Mouse (Mus musculus) midbrain, postnatal 0 days (tissue): ENCODE results near the gene Olfr648. TPM values are rescaled to one million over a fixed set of nuclear protein-coding genes. Genes with fewer than 3 reads are reported as not detected.

Source experiments
- ATAC-seq: fragments of 200-750 bp; cut with Nextera tagmentation; 2 replicates; pipeline ENCODE4 v1.8.0; 2017; ENCODE audit warnings: moderate number of reproducible peaks, mild to moderate bottlenecking, moderate TSS enrichment, moderate library complexity; ENCODE audit not compliant: low FRiP score
- DNase-seq: peaks from one replicate; pipeline ENCODE4 v3.0.0-alpha.2; 2015; ENCODE audit warnings: low spot score
- H3K27ac ChIP-seq: fragments of 300-500 bp; sonication (generic); 2 replicates; pipeline ENCODE4 v1.5.1; 2014; ENCODE audit warnings: low read depth, mild to moderate bottlenecking, low read length, mixed read lengths
- H3K27me3 ChIP-seq: fragments of 300-500 bp; sonication (generic); 2 replicates; pipeline ENCODE4 v1.6.1; 2014; ENCODE audit warnings: low read length, control low read depth, mixed read lengths; ENCODE audit not compliant: insufficient read depth
- H3K36me3 ChIP-seq: fragments of 300-500 bp; sonication (generic); 2 replicates; pipeline ENCODE4 v1.6.1; 2014; ENCODE audit warnings: low read length, control low read depth, mixed read lengths; ENCODE audit not compliant: insufficient read depth
- H3K4me1 ChIP-seq: fragments of 300-500 bp; sonication (generic); 2 replicates; pipeline ENCODE4 v1.6.1; 2014; ENCODE audit warnings: mild to moderate bottlenecking, control low read depth, antibody characterized with exemption, low read length, mixed read lengths; ENCODE audit not compliant: insufficient read depth
- H3K4me2 ChIP-seq: fragments of 300-500 bp; sonication (generic); 2 replicates; pipeline ENCODE4 v1.6.1; 2014; ENCODE audit warnings: low read depth, mild to moderate bottlenecking, low read length, mixed read lengths; ENCODE audit not compliant: poor library complexity, severe bottlenecking
- H3K4me3 ChIP-seq: fragments of 300-500 bp; sonication (generic); 2 replicates; pipeline ENCODE4 v1.5.1; 2014; ENCODE audit warnings: low read depth, mild to moderate bottlenecking, low read length, moderate library complexity
- H3K9ac ChIP-seq: fragments of 300-500 bp; sonication (generic); replicated peaks from 2 replicates; pipeline ENCODE4 v1.6.1; 2014; ENCODE audit warnings: mild to moderate bottlenecking, low read length, moderate library complexity, mixed read lengths; ENCODE audit not compliant: poor library complexity, severe bottlenecking
- H3K9me3 ChIP-seq: fragments of 300-500 bp; sonication (generic); 2 replicates; pipeline ENCODE4 v1.6.1; 2016; ENCODE audit warnings: low read length, control low read depth
- CTCF ChIP-seq: IDR thresholded peaks from 2 replicates; pipeline ENCODE4 v1.5.1; 2016; ENCODE audit warnings: antibody characterized with exemption, mild to moderate bottlenecking
- WGBS: fragments of 180-500 bp; shearing (Covaris S2); extraction: QIAGEN DNeasy Blood & Tissue Kit; methylation state at CpG from one replicate; pipeline ENCODE4 v1.1.7; 2014; 5-methylcytosine and 5-hydroxymethylcytosine counted together
- polyA plus RNA-seq: library from polyadenylated mRNA; unstranded; fragments of >200 nt; fragmentation: Nextera tagmentation; extraction: Ambion mirVana; gene quantifications from 2 replicates; pipeline ENCODE4 v1.2.1, GENCODE M21; 2015
- total RNA-seq: library from RNA; depleted of rRNA; stranded (reverse); fragments of >200 nt; gene quantifications from 2 replicates; pipeline ENCODE4 v1.2.3, GENCODE M21; 2014

Olfr648 gene
- total and polyA plus RNA-seq, 2 experiments from 2014 or later: 0.39 TPM; not detected in 1

- WGBS: 3% methylated on average over 5 of the region's 5 CpGs
- DNase-seq (peak; percentile 54), ATAC-seq (no peak)
- H3K4me3 ChIP-seq: no peak overlapping the region
- no peak overlapping the region for H3K9ac ChIP-seq
- no peaks in the 10 kb centered on the region for H3K9me3 ChIP-seq
- no peaks in the 10 kb centered on the region for H3K4me1 ChIP-seq
- H3K27ac ChIP-seq: no peak overlapping the region
- no peaks in the 10 kb centered on the region for H3K27me3 ChIP-seq
- no peak overlapping the region for H3K4me2 ChIP-seq
- no peaks in the 10 kb centered on the region for H3K36me3 ChIP-seq
- TF ChIP-seq CTCF: peak; percentile 80
Observed at GRCm38 (mm10) chr7:104199822-104200221, 16.6 kb upstream of the Olfr648 start.

GRCm38 (mm10) chr7:104195885-104196284, 12.7 kb upstream of the Olfr648 start, which contains the start of gene Olfr649:
Olfr649 (minus strand) TSS chr7:104195985.
- Histone ChIP-seq H3K27ac (no peak within 1 kb of the TSS), H3K9ac (no peak within 1 kb of the TSS), H3K9me3 (no peaks in the 10 kb centered on the region), H3K27me3 (no peaks in the 10 kb centered on the region), H3K4me1 (no peaks in the 10 kb centered on the region), H3K4me3 (no peak within 1 kb of the TSS), H3K4me2 (no peak within 1 kb of the TSS), H3K36me3 (no peaks in the 10 kb centered on the region)
- 83% methylated on average over 6 of the region's 6 CpGs for WGBS
- DNase-seq: no peak
- TF ChIP-seq CTCF: no peak
- no peak for ATAC-seq

GRCm38 (mm10) chr7:104191275-104191674, 8.1 kb upstream of the Olfr648 start:
- no peaks in the 10 kb centered on the region for H3K27me3 ChIP-seq
- no peak overlapping the region for H3K27ac ChIP-seq
- H3K36me3 ChIP-seq: no peaks in the 10 kb centered on the region
- no peak overlapping the region for H3K4me2 ChIP-seq
- ATAC-seq: no peak
- H3K9me3 ChIP-seq: no peaks in the 10 kb centered on the region
- no peaks in the 10 kb centered on the region for H3K4me1 ChIP-seq
- WGBS: 63% methylated on average over 9 of the region's 9 CpGs
- peak; percentile 24; the same call in 1 of the 2 replicates for TF ChIP-seq CTCF
- no peak overlapping the region for H3K9ac ChIP-seq
- peak; percentile 9 for DNase-seq
- H3K4me3 ChIP-seq: no peak overlapping the region

GRCm38 (mm10) chr7:104179074-104179473, 4.1 kb downstream of the Olfr648 start:
- Histone ChIP-seq H3K9ac (no peak overlapping the region), H3K27me3 (no peaks in the 10 kb centered on the region), H3K27ac (no peak overlapping the region), H3K4me3 (no peak overlapping the region), H3K4me2 (no peak overlapping the region), H3K9me3 (no peaks in the 10 kb centered on the region), H3K4me1 (no peaks in the 10 kb centered on the region), H3K36me3 (no peaks in the 10 kb centered on the region)
- no peak for DNase-seq
- ATAC-seq: no peak
- 63% methylated on average over 1 of the region's 1 CpGs for WGBS
- TF ChIP-seq CTCF: no peak

GRCm38 (mm10) chr7:104178422-104179054, 4.7 kb downstream of the Olfr648 start:
- no peaks in the 10 kb centered on the region for H3K4me1 ChIP-seq
- TF ChIP-seq CTCF: no peak
- ATAC-seq: no peak

GRCm38 (mm10) chr7:104175085-104175484, 8.1 kb downstream of the Olfr648 start:
- Histone ChIP-seq H3K4me3 (no peak overlapping the region), H3K27ac (no peak overlapping the region), H3K27me3 (no peaks in the 10 kb centered on the region), H3K4me2 (no peak overlapping the region), H3K9me3 (no peaks in the 10 kb centered on the region), H3K4me1 (no peaks in the 10 kb centered on the region), H3K36me3 (no peaks in the 10 kb centered on the region), H3K9ac (no peak overlapping the region)
- WGBS: 26% methylated on average over 1 of the region's 1 CpGs
- ATAC-seq (no peak), DNase-seq (no peak)
- TF ChIP-seq CTCF: no peak

More at GRCm38 (mm10) chr7:104178422-104179054, 4.7 kb downstream of the Olfr648 start:
- Histone ChIP-seq H3K9me3 (no peaks in the 10 kb centered on the region), H3K36me3 (no peaks in the 10 kb centered on the region), H3K27ac (no peak overlapping the region), H3K4me2 (no peak overlapping the region), H3K4me3 (no peak overlapping the region), H3K27me3 (no peaks in the 10 kb centered on the region), H3K9ac (no peak overlapping the region)
- WGBS: 62% methylated on average over 5 of the region's 5 CpGs
- DNase-seq: peak; percentile 6
